11 mouse cellular contexts compared by ENCODE assay signal in the genomic region with DNA sequence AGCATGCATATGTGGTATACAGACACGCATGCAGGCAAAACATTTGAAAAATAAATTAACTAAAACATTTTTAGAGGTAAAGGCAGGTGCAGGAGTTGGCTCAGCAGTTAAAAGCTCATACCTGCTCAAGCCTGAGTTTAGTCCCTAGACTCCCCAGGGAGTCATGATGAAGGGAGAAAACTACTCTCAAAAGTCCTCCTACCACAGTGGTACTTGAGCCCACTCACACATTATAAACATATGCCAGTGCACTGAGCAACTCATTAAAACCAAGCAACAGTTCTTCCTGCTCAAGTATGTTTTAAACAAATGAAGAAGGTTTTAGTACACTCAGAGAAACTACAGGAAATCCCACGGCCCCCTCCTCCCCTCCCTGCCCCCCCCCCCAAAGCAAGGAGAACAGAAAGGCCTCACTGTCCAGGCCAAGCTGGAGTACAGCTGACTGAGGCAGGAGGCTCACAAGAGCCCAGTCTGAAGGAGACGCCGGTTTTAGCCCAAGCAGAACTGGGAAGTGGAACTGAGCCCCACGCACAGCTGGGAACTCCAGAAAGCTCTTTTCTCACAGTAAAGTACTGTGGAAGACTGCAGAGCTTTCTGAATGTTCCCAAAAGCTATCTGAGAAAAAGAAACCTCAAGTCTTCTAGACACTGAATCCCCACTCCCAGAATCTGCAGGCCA. TPM values are rescaled to one million over a fixed set of nuclear protein-coding genes. Genes with fewer than 3 reads are reported as not detected.
DNase-seq lines count a peak whose midpoint lies in the region; ATAC-seq and TF ChIP-seq lines count a peak whose summit lies in the region.
"Had no signal": no experiment of that assay in that cellular context is flagged by ENCODE, and none has a peak within 500 bp of the region (broad histone marks: within the 10 kb centered on the region; RNA-seq: fewer than 3 reads in every experiment).

No protein-coding gene starts in this region.

- H3K79me2 ChIP-seq in CH12.LX (replicated peaks; ENCODE audit: control insufficient read depth, extremely low read depth, insufficient read depth, poor library complexity, severe bottlenecking): peaks cover 4% of the 10 kb centered on the region; the same call in 1 of the 2 replicates

- WGBS in heart, embryonic 12.5 days: 61% methylated on average over 5 of the region's 5 CpGs
- WGBS in lung, postnatal 0 days: 32% methylated on average over 5 of the region's 5 CpGs
- WGBS in kidney, embryonic 14.5 days: 79% methylated on average over 5 of the region's 5 CpGs

- H3K4me1 ChIP-seq in heart, embryonic 12.5 days (replicated peaks): peaks cover 14% of the 10 kb centered on the region
- peaks cover 11% of the 10 kb centered on the region; the same call in 1 of the 2 replicates for H3K4me1 ChIP-seq in lung, postnatal 0 days (ENCODE audit: insufficient read depth, low read depth, low read length)
- H3K4me1 ChIP-seq in CH12.LX (ENCODE audit: control insufficient read depth in 1 of 2, insufficient read depth in 2 of 2): peaks cover 5 to 28% of the 10 kb centered on the region in 2 experiments; a peak in 3 of 4 replicates
- no peaks in the 10 kb centered on the region for H3K4me1 ChIP-seq in kidney, embryonic 14.5 days (ENCODE audit: control insufficient read depth, insufficient read depth, low read length)

- H3K27ac ChIP-seq in heart, embryonic 12.5 days (ENCODE audit: poor library complexity, severe bottlenecking): no peak overlapping the region
- H3K27ac ChIP-seq in lung, postnatal 0 days (ENCODE audit: low read length): peak overlapping the region; percentile 72
- H3K27ac ChIP-seq in CH12.LX (ENCODE audit: insufficient read depth, low read depth): no peak overlapping the region
- H3K27ac ChIP-seq in kidney, embryonic 14.5 days (ENCODE audit: low read depth, low read length): no peak overlapping the region

- H3K36me3 ChIP-seq in heart, embryonic 12.5 days: no peaks in the 10 kb centered on the region; the same call in 1 of the 2 replicates
- no peaks in the 10 kb centered on the region for H3K36me3 ChIP-seq in lung, postnatal 0 days (ENCODE audit: insufficient read depth, low read length)
- H3K36me3 ChIP-seq in CH12.LX (replicated peaks in 1 of 2; ENCODE audit: control insufficient read depth in 1 of 2, insufficient read depth in 1 of 2, low read length in 1 of 2): no peaks in the 10 kb centered on the region
- no peaks in the 10 kb centered on the region for H3K36me3 ChIP-seq in kidney, embryonic 14.5 days (ENCODE audit: control insufficient read depth, insufficient read depth, low read length)

- TF ChIP-seq RAD21 in CH12.LX (IDR thresholded peaks at IDR 0.05; ENCODE audit: low read depth, low read length): no peak

- DNase-seq in heart, adult 18-20 months: peak; percentile 32 to 47
- DNase-seq in lung, postnatal 0 days (ENCODE audit: low spot score): no peak
- no peak for DNase-seq in lung, postnatal 36 days
- no peak for DNase-seq in CH12.LX (ENCODE audit: extremely low read depth)
- DNase-seq in cerebellum, adult 9-11 months: no peak
- DNase-seq: cerebellum, adult 11-12 months had no signal

- in situ Hi-C loops in CH12.LX (cut with MboI; ENCODE audit: low pct_ligation_motif_present, low pct_unique_long_range_greater_than_20kb, low sequenced_read_pairs): no loop called here

- no peaks in the 10 kb centered on the region for H3K27me3 ChIP-seq in heart, embryonic 12.5 days (replicated peaks)
- H3K27me3 ChIP-seq in lung, postnatal 0 days (replicated peaks; ENCODE audit: insufficient read depth, low read length): no peaks in the 10 kb centered on the region
- H3K27me3 ChIP-seq in CH12.LX (replicated peaks): no peaks in the 10 kb centered on the region
- no peaks in the 10 kb centered on the region for H3K27me3 ChIP-seq in kidney, embryonic 14.5 days (ENCODE audit: control insufficient read depth, insufficient read depth, low read length)

- H3K4me3 ChIP-seq in heart, embryonic 12.5 days: no peak overlapping the region
- no peak overlapping the region for H3K4me3 ChIP-seq in lung, postnatal 0 days (ENCODE audit: low read depth, low read length)
- no peak overlapping the region for H3K4me3 ChIP-seq in CH12.LX (replicated peaks in 1 of 3; ENCODE audit: low read depth in 2 of 3, low read length in 2 of 3, poor library complexity in 1 of 3)
- no peak overlapping the region for H3K4me3 ChIP-seq in kidney, embryonic 14.5 days (ENCODE audit: low read length)
- H3K4me3 ChIP-seq: erythroblast, embryonic 14.5 days had no signal

- no peak for ATAC-seq in heart, embryonic 12.5 days (ENCODE audit: insufficient number of reproducible peaks, low FRiP score)
- peak; percentile 54 for ATAC-seq in lung, postnatal 0 days
- ATAC-seq in megakaryocyte, adult 5-6 weeks (ENCODE audit: poor library complexity, severe bottlenecking): peak; percentile 81
- no peak for ATAC-seq in kidney, embryonic 14.5 days (ENCODE audit: low FRiP score, low TSS enrichment)

- H3K4me2 ChIP-seq in heart, embryonic 12.5 days: no peak overlapping the region
- peak overlapping the region; percentile 14; the same call in 1 of the 2 replicates for H3K4me2 ChIP-seq in lung, postnatal 0 days (replicated peaks; ENCODE audit: low read depth, low read length)
- H3K4me2 ChIP-seq in CH12.LX (ENCODE audit: insufficient read depth, low read depth, poor library complexity, severe bottlenecking): peak overlapping the region; percentile 95
- H3K4me2 ChIP-seq in kidney, embryonic 14.5 days (replicated peaks; ENCODE audit: low read depth, low read length): no peak overlapping the region

- TF ChIP-seq POLR2A in CH12.LX (IDR thresholded peaks at IDR 0.05; ENCODE audit: low read depth, low read length): no peak

- H3K9ac ChIP-seq in heart, embryonic 12.5 days: no peak overlapping the region
- H3K9ac ChIP-seq in lung, postnatal 0 days (replicated peaks; ENCODE audit: low read depth): no peak overlapping the region
- peak overlapping the region; percentile 39 for H3K9ac ChIP-seq in CH12.LX (ENCODE audit: insufficient read depth, low read depth)
- no peak overlapping the region for H3K9ac ChIP-seq in kidney, embryonic 14.5 days (ENCODE audit: low read depth, low read length)

- dilution Hi-C loops in CH12.LX (cut with MboI; ENCODE audit: extremely low pct_ligation_motif_present, extremely low pct_unique_long_range_greater_than_20kb, low sequenced_read_pairs): no loop called here

- TF ChIP-seq CTCF in lung, postnatal 0 days (IDR thresholded peaks at IDR 0.05): no peak
- no peak for TF ChIP-seq CTCF in CH12.LX (conservative IDR thresholded peaks at IDR 0.05 in 1 of 2, IDR thresholded peaks at IDR 0.05 in 1 of 2; ENCODE audit: low read depth in 2 of 2, low read length in 2 of 2)

- TF ChIP-seq EP300 in lung, postnatal 0 days (IDR thresholded peaks at IDR 0.05): no peak
- TF ChIP-seq EP300 in CH12.LX (IDR thresholded peaks at IDR 0.05; ENCODE audit: low read length): peak; percentile 68

- no peaks in the 10 kb centered on the region for H3K9me3 ChIP-seq in heart, embryonic 12.5 days (replicated peaks)
- H3K9me3 ChIP-seq in lung, postnatal 0 days (ENCODE audit: low read length): no peaks in the 10 kb centered on the region
- peaks cover 6% of the 10 kb centered on the region for H3K9me3 ChIP-seq in CH12.LX (replicated peaks; ENCODE audit: low read length)
- no peaks in the 10 kb centered on the region for H3K9me3 ChIP-seq in kidney, embryonic 14.5 days (ENCODE audit: control insufficient read depth, low read length)

TF ChIP-seq in CH12.LX, 34 proteins besides CTCF, POLR2A, EP300 and RAD21:
- peak; percentile 23; the same call in 1 of the 2 replicates for TF ChIP-seq TCF12 (IDR thresholded peaks at IDR 0.05; ENCODE audit: low read depth, low read length)
- no peak for TF ChIP-seq ZMIZ1 (IDR thresholded peaks at IDR 0.05; ENCODE audit: low read depth, low read length)
- peak; percentile 67; the same call in 1 of the 2 replicates for TF ChIP-seq IRF4 (IDR thresholded peaks at IDR 0.05; ENCODE audit: low read depth, low read length)
- TF ChIP-seq MEF2A (IDR thresholded peaks at IDR 0.05; ENCODE audit: borderline replicate concordance, low read depth, low read length): 0 out of 2 replicates have a peak, but pooled peaks have one; percentile 35
- no peak for TF ChIP-seq SIN3A (IDR thresholded peaks at IDR 0.05; ENCODE audit: low read length)
- 0 out of 2 replicates have a peak, but pooled peaks have one; percentile 33 for TF ChIP-seq MAZ (IDR thresholded peaks at IDR 0.05; ENCODE audit: low read depth, low read length)
- TF ChIP-seq CHD1 (IDR thresholded peaks at IDR 0.05; ENCODE audit: low read depth, low read length): no peak
- TF ChIP-seq ETS1 (conservative IDR thresholded peaks at IDR 0.05; ENCODE audit: low read depth, low read length): no peak

RNA-seq across cellular contexts. Expression of a gene that starts 13.2 kb away (rescaled TPM):
- 10 to 100 TPM; 34.9 to 46.1 TPM for total RNA-seq in heart, adult 18-20 months (2021)
- 72.7 and 77.4 TPM in 2 replicates for polyA plus RNA-seq in heart, embryonic 12.5 days (2016; fragmentation: Nextera tagmentation; extraction: Ambion mirVana)
- 255 and 302 TPM in 2 replicates for polyA plus RNA-seq in lung, postnatal 0 days (2015; fragmentation: Nextera tagmentation; extraction: Ambion mirVana)
- 20.8 and 28.9 TPM in 2 replicates for total RNA-seq in CH12.LX (2012; rRNA removed)
- total RNA-seq in CH12.LX (2014; rRNA removed): 15.8 and 16.6 TPM in 2 replicates
- 17.4 and 18.6 TPM in 2 replicates for polyA plus RNA-seq in CH12.LX (2012; ENCODE audit: insufficient read length, low read depth)
- total RNA-seq in megakaryocyte, adult 5-6 weeks (2015): 28.8 and 30.4 TPM in 2 replicates
- total RNA-seq in megakaryocyte, adult 5-6 weeks (2017): 20.3 and 21.4 TPM in 2 replicates
- 92.9 and 99.7 TPM in 2 replicates for polyA plus RNA-seq in kidney, embryonic 14.5 days (2014; fragmentation: Nextera tagmentation; extraction: Ambion mirVana)

RNA-seq across cellular contexts. Expression of a gene that starts 36.4 kb away (rescaled TPM):
- 1 to 10 TPM in 1 of 2 experiments, not detected in 1; 1.3 TPM for total RNA-seq in heart, adult 18-20 months (2021)
- 0.33 and 0.52 TPM in 2 replicates for polyA plus RNA-seq in heart, embryonic 12.5 days (2016; fragmentation: Nextera tagmentation; extraction: Ambion mirVana)
- polyA plus RNA-seq in lung, postnatal 0 days (2015; fragmentation: Nextera tagmentation; extraction: Ambion mirVana): 5.8 and 7.0 TPM in 2 replicates
- total RNA-seq in CH12.LX (2012; rRNA removed) (not detected in 2 replicates), CH12.LX (2014; rRNA removed) (not detected in 2 replicates)
- polyA plus RNA-seq in CH12.LX (2012; ENCODE audit: insufficient read length, low read depth): not detected in 2 replicates
- total RNA-seq in megakaryocyte, adult 5-6 weeks (2015): not detected in 2 replicates
- total RNA-seq in megakaryocyte, adult 5-6 weeks (2017): not detected in 2 replicates
- 2.1 and 2.8 TPM in 2 replicates for polyA plus RNA-seq in kidney, embryonic 14.5 days (2014; fragmentation: Nextera tagmentation; extraction: Ambion mirVana)
- total RNA-seq: megakaryocyte-erythroid progenitor cell, adult 5-6 weeks had no signal
- polyA plus RNA-seq: erythroblast, embryonic 14.5 days had no signal

Comparison
In these comparisons a context has a peak if more than half of its experiments do, and no peak if none do; other contexts are left out.
1. DNase-seq: peak in heart, adult 18-20 months (2 of 2); none in lung, postnatal 0 days (single experiment), lung, postnatal 36 days (single experiment), CH12.LX (single experiment) and cerebellum, adult 9-11 months (single experiment).
2. ATAC-seq: peak in lung, postnatal 0 days (single experiment) and megakaryocyte, adult 5-6 weeks (single experiment); none in heart, embryonic 12.5 days (single experiment) and kidney, embryonic 14.5 days (single experiment).
3. H3K4me2 ChIP-seq: peak in lung, postnatal 0 days (single experiment) and CH12.LX (single experiment); none in heart, embryonic 12.5 days (single experiment) and kidney, embryonic 14.5 days (single experiment).